ENCODE assay signal across 10 mouse cellular contexts in genomic region chr4:142756332-142756731, GRCm38 (mm10).
DNase-seq lines count a peak whose midpoint lies in the region; ATAC-seq and TF ChIP-seq lines count a peak whose summit lies in the region.
"Had no signal": no experiment of that assay in that cellular context is flagged by ENCODE, and none has a peak within 500 bp of the region (broad histone marks: within the 10 kb centered on the region; RNA-seq: fewer than 3 reads in every experiment).

No protein-coding gene starts in this region.

- H3K9me3 ChIP-seq in lung, embryonic 15.5 days, result no peaks in the 10 kb centered on the region
- H3K9me3 ChIP-seq in liver, postnatal 0 days (ENCODE audit: low read length), result no peaks in the 10 kb centered on the region
- no peaks in the 10 kb centered on the region for H3K9me3 ChIP-seq in forebrain, embryonic 15.5 days
- H3K9me3 ChIP-seq: embryonic facial prominence, embryonic 13.5 days had no signal

- peak; percentile 20 for DNase-seq in cerebellum, adult 11-12 months
- DNase-seq in cerebellum, adult 18-20 months, result no peak
- DNase-seq in brain, adult 2 months (ENCODE audit: low read depth, low spot score), result peak; percentile 96
- peak; percentile 72 for DNase-seq in heart, postnatal 25 days (ENCODE audit: low spot score)
- no peak for DNase-seq in liver, postnatal 0 days
- no peak for DNase-seq in spleen, postnatal 36 days (ENCODE audit: low spot score in 2 of 2)

- H3K4me1 ChIP-seq in lung, embryonic 15.5 days, result no peaks in the 10 kb centered on the region
- no peaks in the 10 kb centered on the region for H3K4me1 ChIP-seq in liver, postnatal 0 days (ENCODE audit: insufficient read depth)
- no peaks in the 10 kb centered on the region for H3K4me1 ChIP-seq in forebrain, embryonic 15.5 days

- intact Hi-C loops in heart, postnatal 25 days (cut with DNase I), result loop anchor here (5.0 kb wide), 1 partner anchor 79 kb away; no protein-coding TSS in a partner anchor

- TF ChIP-seq EP300 in liver, postnatal 0 days (IDR thresholded peaks at IDR 0.05; ENCODE audit: low read depth), result no peak

- 36% methylated on average over 6 of the region's 6 CpGs for WGBS in lung, embryonic 15.5 days
- WGBS in liver, postnatal 0 days (ENCODE audit: insufficient replicate concordance), result 57% methylated on average over 6 of the region's 6 CpGs
- WGBS in forebrain, embryonic 15.5 days, result 47% methylated on average over 6 of the region's 6 CpGs

- 0 out of 2 replicates have a peak overlapping the region, but pooled peaks have one; percentile 19 for H3K27ac ChIP-seq in lung, embryonic 15.5 days
- H3K27ac ChIP-seq in liver, postnatal 0 days (ENCODE audit: low read depth), result no peak overlapping the region
- H3K27ac ChIP-seq in forebrain, embryonic 15.5 days (replicated peaks), result no peak overlapping the region
- H3K27ac ChIP-seq: embryonic facial prominence, embryonic 13.5 days had no signal

- no peak overlapping the region for H3K4me3 ChIP-seq in lung, embryonic 15.5 days
- no peak overlapping the region for H3K4me3 ChIP-seq in liver, postnatal 0 days (ENCODE audit: low read depth, low read length)
- H3K4me3 ChIP-seq in forebrain, embryonic 15.5 days, result no peak overlapping the region
- H3K4me3 ChIP-seq: embryonic facial prominence, embryonic 13.5 days had no signal

- peak; percentile 90; the same call in 1 of the 2 replicates for ATAC-seq in lung, embryonic 15.5 days (ENCODE audit: borderline replicate concordance, extremely low read depth, low FRiP score, low TSS enrichment)
- ATAC-seq in liver, postnatal 0 days, result no peak
- ATAC-seq in forebrain, embryonic 15.5 days (replicated peaks), result no peak

- no peak overlapping the region for H3K4me2 ChIP-seq in lung, embryonic 15.5 days
- H3K4me2 ChIP-seq in liver, postnatal 0 days (ENCODE audit: low read depth, low read length), result no peak overlapping the region
- no peak overlapping the region for H3K4me2 ChIP-seq in forebrain, embryonic 15.5 days (replicated peaks)
- H3K4me2 ChIP-seq: embryonic facial prominence, embryonic 13.5 days; midbrain, embryonic 11.5 days had no signal

- TF ChIP-seq CTCF in liver, postnatal 0 days (IDR thresholded peaks at IDR 0.05; ENCODE audit: low read depth), result no peak

- no peak overlapping the region for H3K9ac ChIP-seq in lung, embryonic 15.5 days
- H3K9ac ChIP-seq in liver, postnatal 0 days (replicated peaks), result no peak overlapping the region
- H3K9ac ChIP-seq in forebrain, embryonic 15.5 days (replicated peaks), result no peak overlapping the region
- H3K9ac ChIP-seq: embryonic facial prominence, embryonic 13.5 days had no signal

- no peaks in the 10 kb centered on the region for H3K36me3 ChIP-seq in lung, embryonic 15.5 days
- no peaks in the 10 kb centered on the region for H3K36me3 ChIP-seq in liver, postnatal 0 days (replicated peaks; ENCODE audit: insufficient read depth, low read length)
- H3K36me3 ChIP-seq in forebrain, embryonic 15.5 days, result no peaks in the 10 kb centered on the region
- H3K36me3 ChIP-seq: embryonic facial prominence, embryonic 13.5 days had no signal

- no peaks in the 10 kb centered on the region for H3K27me3 ChIP-seq in lung, embryonic 15.5 days
- H3K27me3 ChIP-seq in liver, postnatal 0 days (ENCODE audit: insufficient read depth, low read length), result no peaks in the 10 kb centered on the region
- no peaks in the 10 kb centered on the region for H3K27me3 ChIP-seq in forebrain, embryonic 15.5 days
- H3K27me3 ChIP-seq: embryonic facial prominence, embryonic 13.5 days had no signal

Comparison
In these comparisons a context has a peak if more than half of its experiments do, and no peak if none do; other contexts are left out.
1. DNase-seq: peak in cerebellum, adult 11-12 months (single experiment), brain, adult 2 months (single experiment) and heart, postnatal 25 days (single experiment); none in cerebellum, adult 18-20 months (0 of 2), liver, postnatal 0 days (single experiment) and spleen, postnatal 36 days (0 of 2).